Mouse (Mus musculus): ENCODE measurements around the gene Wnt3a. TPM values are rescaled to one million over a fixed set of nuclear protein-coding genes. Genes with fewer than 3 reads are reported as not detected.
"Not testable (repeated sequence)": the region's sequence is repeated elsewhere in the genome, so short reads cannot be mapped to it uniquely, and the experiment has no call there.

Wnt3a gene
- polyA plus RNA-seq, 1 experiment, result 0.28 TPM

- WGBS, result 94% methylated on average over 12 of the region's 12 CpGs
- Histone ChIP-seq H3K4me1 (replicated peaks; ENCODE audit: control insufficient read depth, insufficient read depth, low read length) (peaks cover 18% of the 10 kb centered on the region), H3K27me3 (ENCODE audit: control insufficient read depth, insufficient read depth, low read length) (no peaks in the 10 kb centered on the region), H3K27ac (ENCODE audit: control insufficient read depth, insufficient read depth, low read length) (no peak overlapping the region), H3K36me3 (ENCODE audit: control insufficient read depth, insufficient read depth, low read length) (peaks cover 14% of the 10 kb centered on the region), H3K4me3 (ENCODE audit: control insufficient read depth, insufficient read depth, low read length) (no peak overlapping the region)
- TF ChIP-seq POLR2A (IDR thresholded peaks at IDR 0.05; ENCODE audit: control insufficient read depth, extremely low read depth, insufficient read depth, low read length, poor library complexity) (no peak), CTCF (IDR thresholded peaks at IDR 0.05; ENCODE audit: borderline replicate concordance, control insufficient read depth, extremely low read depth, insufficient read depth, low read length, poor library complexity) (no peak)
- DNase-seq, result no peak
Observed at GRCm38 (mm10) chr11:59212892-59213494, 77.6 kb downstream of the Wnt3a start.

- not testable (repeated sequence) for H3K4me3 ChIP-seq (ENCODE audit: control insufficient read depth, insufficient read depth, low read length); H3K27me3 ChIP-seq (ENCODE audit: control insufficient read depth, insufficient read depth, low read length); H3K27ac ChIP-seq (ENCODE audit: control insufficient read depth, insufficient read depth, low read length)
- 5% methylated on average over 12 of the region's 12 CpGs for WGBS
- peak; percentile 56 for DNase-seq
- peaks cover 14% of the 10 kb centered on the region for H3K36me3 ChIP-seq (ENCODE audit: control insufficient read depth, insufficient read depth, low read length)
- peaks cover 19% of the 10 kb centered on the region for H3K4me1 ChIP-seq (replicated peaks; ENCODE audit: control insufficient read depth, insufficient read depth, low read length)
Observed at GRCm38 (mm10) chr11:59212320-59212719, 78.2 kb downstream of the Wnt3a start.

GRCm38 (mm10) chr11:59211561-59211960, 79.0 kb downstream of the Wnt3a start:
- H3K27me3 ChIP-seq (ENCODE audit: control insufficient read depth, insufficient read depth, low read length); H3K4me3 ChIP-seq (ENCODE audit: control insufficient read depth, insufficient read depth, low read length); DNase-seq; H3K27ac ChIP-seq (ENCODE audit: control insufficient read depth, insufficient read depth, low read length): not testable (repeated sequence)
- WGBS, result 96% methylated on average over 9 of the region's 9 CpGs
- peaks cover 14% of the 10 kb centered on the region for H3K36me3 ChIP-seq (ENCODE audit: control insufficient read depth, insufficient read depth, low read length)
- H3K4me1 ChIP-seq (replicated peaks; ENCODE audit: control insufficient read depth, insufficient read depth, low read length), result peaks cover 19% of the 10 kb centered on the region

GRCm38 (mm10) chr11:59210020-59210419, 80.5 kb downstream of the Wnt3a start:
- Histone ChIP-seq H3K27me3 (ENCODE audit: control insufficient read depth, insufficient read depth, low read length) (no peaks in the 10 kb centered on the region), H3K4me1 (replicated peaks; ENCODE audit: control insufficient read depth, insufficient read depth, low read length) (peaks cover 19% of the 10 kb centered on the region), H3K36me3 (ENCODE audit: control insufficient read depth, insufficient read depth, low read length) (peaks cover 14% of the 10 kb centered on the region), H3K27ac (ENCODE audit: control insufficient read depth, insufficient read depth, low read length) (no peak overlapping the region), H3K4me3 (ENCODE audit: control insufficient read depth, insufficient read depth, low read length) (no peak overlapping the region)
- WGBS, result 88% methylated on average over 4 of the region's 4 CpGs
- no peak for TF ChIP-seq POLR2A (IDR thresholded peaks at IDR 0.05; ENCODE audit: control insufficient read depth, extremely low read depth, insufficient read depth, low read length, poor library complexity)
- TF ChIP-seq CTCF (IDR thresholded peaks at IDR 0.05; ENCODE audit: borderline replicate concordance, control insufficient read depth, extremely low read depth, insufficient read depth, low read length, poor library complexity), result no peak
- no peak for DNase-seq

GRCm38 (mm10) chr11:59209580-59209979, 81.0 kb downstream of the Wnt3a start:
- WGBS, result 87% methylated on average over 5 of the region's 5 CpGs
- no peak for DNase-seq
- Histone ChIP-seq H3K4me3 (ENCODE audit: control insufficient read depth, insufficient read depth, low read length) (no peak overlapping the region), H3K27ac (ENCODE audit: control insufficient read depth, insufficient read depth, low read length) (no peak overlapping the region), H3K27me3 (ENCODE audit: control insufficient read depth, insufficient read depth, low read length) (no peaks in the 10 kb centered on the region), H3K36me3 (ENCODE audit: control insufficient read depth, insufficient read depth, low read length) (peaks cover 14% of the 10 kb centered on the region), H3K4me1 (replicated peaks; ENCODE audit: control insufficient read depth, insufficient read depth, low read length) (peaks cover 19% of the 10 kb centered on the region)
- TF ChIP-seq CTCF (IDR thresholded peaks at IDR 0.05; ENCODE audit: borderline replicate concordance, control insufficient read depth, extremely low read depth, insufficient read depth, low read length, poor library complexity), result no peak
- TF ChIP-seq POLR2A (IDR thresholded peaks at IDR 0.05; ENCODE audit: control insufficient read depth, extremely low read depth, insufficient read depth, low read length, poor library complexity), result no peak

- Histone ChIP-seq H3K27ac (ENCODE audit: control insufficient read depth, insufficient read depth, low read length) (no peak overlapping the region), H3K27me3 (ENCODE audit: control insufficient read depth, insufficient read depth, low read length) (no peaks in the 10 kb centered on the region), H3K36me3 (ENCODE audit: control insufficient read depth, insufficient read depth, low read length) (peaks cover 14% of the 10 kb centered on the region), H3K4me1 (replicated peaks; ENCODE audit: control insufficient read depth, insufficient read depth, low read length) (peaks cover 19% of the 10 kb centered on the region), H3K4me3 (ENCODE audit: control insufficient read depth, insufficient read depth, low read length) (peak overlapping the region; percentile 70)
- TF ChIP-seq CTCF (IDR thresholded peaks at IDR 0.05; ENCODE audit: borderline replicate concordance, control insufficient read depth, extremely low read depth, insufficient read depth, low read length, poor library complexity), result no peak
- TF ChIP-seq POLR2A (IDR thresholded peaks at IDR 0.05; ENCODE audit: control insufficient read depth, extremely low read depth, insufficient read depth, low read length, poor library complexity), result no peak
- peak; percentile 51 for DNase-seq
- WGBS, result 30% methylated on average over 18 of the region's 18 CpGs
Observed at GRCm38 (mm10) chr11:59209003-59209441, 81.5 kb downstream of the Wnt3a start.

- peak; percentile 90 for DNase-seq
- H3K27ac ChIP-seq (ENCODE audit: control insufficient read depth, insufficient read depth, low read length), result peak within 1 kb of the TSS; percentile 3; the same call in 1 of the 2 replicates
- under 1% methylated on average over 67 of the region's 67 CpGs for WGBS
- peaks cover 19% of the 10 kb centered on the region for H3K4me1 ChIP-seq (replicated peaks; ENCODE audit: control insufficient read depth, insufficient read depth, low read length)
- peak within 1 kb of the TSS; percentile 70 for H3K4me3 ChIP-seq (ENCODE audit: control insufficient read depth, insufficient read depth, low read length)
- H3K27me3 ChIP-seq (ENCODE audit: control insufficient read depth, insufficient read depth, low read length), result no peaks in the 10 kb centered on the region
- TF ChIP-seq POLR2A (IDR thresholded peaks at IDR 0.05; ENCODE audit: control insufficient read depth, extremely low read depth, insufficient read depth, low read length, poor library complexity), result peak; percentile 73
- TF ChIP-seq CTCF (IDR thresholded peaks at IDR 0.05; ENCODE audit: borderline replicate concordance, control insufficient read depth, extremely low read depth, insufficient read depth, low read length, poor library complexity), result no peak
- peaks cover 14% of the 10 kb centered on the region for H3K36me3 ChIP-seq (ENCODE audit: control insufficient read depth, insufficient read depth, low read length)
Observed at GRCm38 (mm10) chr11:59208153-59208831, 82.3 kb downstream of the Wnt3a start, which contains the start of gene 2310033P09Rik. Gene 2310033P09Rik, plus strand, starts transcription at chr11:59208321.

Measured in thymus, adult 2 months (tissue).